Mouse (Mus musculus): ENCODE results near the gene Map2k7. TPM values are rescaled to one million over a fixed set of nuclear protein-coding genes. Genes with fewer than 3 reads are reported as not detected.

The Map2k7 gene
- polyA plus RNA-seq, 1 experiment from 2014 or later: 26.8 TPM

DNA sequence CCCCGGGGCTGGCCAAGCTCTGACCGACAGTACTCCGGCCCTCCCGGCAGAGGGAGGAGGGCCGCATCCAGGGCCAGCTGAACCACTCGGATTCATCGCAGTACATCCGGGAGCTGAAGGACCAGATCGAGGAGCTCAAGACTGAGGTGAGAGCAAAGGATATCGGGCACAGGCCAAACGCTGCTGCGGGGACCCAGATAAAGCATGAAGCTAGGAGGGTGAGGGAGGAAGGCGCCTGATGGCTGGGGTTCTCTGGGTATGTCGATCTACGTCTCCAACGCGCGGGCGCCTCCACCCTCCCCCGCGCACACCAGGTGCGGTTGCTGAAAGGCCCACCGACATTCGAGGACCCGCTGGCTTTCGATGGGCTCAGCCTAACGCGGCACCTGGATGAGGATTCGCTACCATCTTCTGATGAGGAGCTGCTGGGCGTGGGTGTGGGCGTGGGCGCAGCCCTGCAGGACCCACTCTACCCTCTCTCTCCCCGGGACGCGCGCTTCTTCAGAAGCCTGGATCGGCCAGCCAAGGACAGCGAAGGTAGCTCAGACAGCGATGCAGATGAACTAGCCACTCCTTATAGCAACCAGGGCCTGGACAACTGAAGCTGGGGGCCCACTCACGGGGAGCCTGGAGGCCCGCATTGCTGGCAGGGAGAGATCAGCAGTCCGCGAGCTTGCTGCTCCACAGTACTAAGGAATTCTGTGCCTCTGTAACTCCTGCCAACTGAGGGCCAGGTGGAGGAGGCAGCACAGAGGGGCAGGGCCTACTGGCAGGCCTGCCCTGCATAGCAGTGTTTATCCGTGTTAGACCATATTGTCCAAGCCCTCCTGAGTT is 32.1 kb upstream of the Map2k7 start:
- H3K9ac ChIP-seq (ENCODE audit: low read depth, low read length): peak overlapping the region; percentile 36; the same call in 1 of the 2 replicates
- no peak overlapping the region for H3K4me2 ChIP-seq (ENCODE audit: low read length)
- no peak overlapping the region for H3K27ac ChIP-seq (ENCODE audit: low read length)
- H3K9me3 ChIP-seq (replicated peaks; ENCODE audit: control insufficient read depth, low read length, poor library complexity, severe bottlenecking): no peaks in the 10 kb centered on the region; the same call in 1 of the 2 replicates
- peaks cover 45% of the 10 kb centered on the region for H3K36me3 ChIP-seq (ENCODE audit: control insufficient read depth, insufficient read depth, low read length)
- no peak; the same call in 1 of the 2 replicates for ATAC-seq
- peaks cover 3% of the 10 kb centered on the region; the same call in 1 of the 2 replicates for H3K27me3 ChIP-seq (ENCODE audit: control insufficient read depth, insufficient read depth, low read depth, low read length)
- no peak overlapping the region for H3K4me3 ChIP-seq (ENCODE audit: low read depth, low read length)
- no peaks in the 10 kb centered on the region for H3K4me1 ChIP-seq (ENCODE audit: control insufficient read depth, insufficient read depth, low read length)
- 11% methylated on average over 44 of the region's 44 CpGs for WGBS

GRCm38 (mm10) chr8:4207016-4207350 is 31.6 kb upstream of the Map2k7 start:
- H3K27ac ChIP-seq (ENCODE audit: low read length): no peak overlapping the region
- ATAC-seq: no peak
- no peak overlapping the region for H3K4me2 ChIP-seq (ENCODE audit: low read length)
- no peak overlapping the region for H3K4me3 ChIP-seq (ENCODE audit: low read depth, low read length)
- H3K9me3 ChIP-seq (replicated peaks; ENCODE audit: control insufficient read depth, low read length, poor library complexity, severe bottlenecking): no peaks in the 10 kb centered on the region; the same call in 1 of the 2 replicates
- WGBS: 50% methylated on average over 2 of the region's 2 CpGs
- H3K27me3 ChIP-seq (ENCODE audit: control insufficient read depth, insufficient read depth, low read depth, low read length): peaks cover 3% of the 10 kb centered on the region; the same call in 1 of the 2 replicates
- peak overlapping the region; percentile 12; the same call in 1 of the 2 replicates for H3K9ac ChIP-seq (ENCODE audit: low read depth, low read length)
- peaks cover 45% of the 10 kb centered on the region for H3K36me3 ChIP-seq (ENCODE audit: control insufficient read depth, insufficient read depth, low read length)
- no peaks in the 10 kb centered on the region for H3K4me1 ChIP-seq (ENCODE audit: control insufficient read depth, insufficient read depth, low read length)

DNA sequence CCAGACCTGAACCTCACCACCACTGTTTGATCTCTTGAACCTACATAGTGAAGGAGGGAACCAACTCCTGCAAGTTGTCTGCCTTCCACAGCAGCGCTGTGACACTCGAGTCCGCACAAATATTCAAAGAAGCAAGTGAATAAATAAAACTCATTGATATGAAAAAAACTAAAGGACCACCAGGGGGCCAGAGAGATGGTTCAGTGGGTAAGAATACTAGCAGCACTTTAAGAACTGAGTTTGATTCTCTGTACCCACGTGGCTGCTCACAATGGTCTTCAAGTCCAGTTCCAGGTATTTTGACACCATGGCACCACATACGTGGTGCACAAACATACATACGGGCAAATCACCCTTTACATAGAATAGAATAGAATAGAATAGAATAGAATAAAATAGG is 27.4 kb upstream of the Map2k7 start:
- Histone ChIP-seq H3K4me1 (ENCODE audit: control insufficient read depth, insufficient read depth, low read length) (peaks cover 33% of the 10 kb centered on the region), H3K4me2 (ENCODE audit: low read length) (no peak overlapping the region), H3K9ac (ENCODE audit: low read depth, low read length) (no peak overlapping the region), H3K27me3 (ENCODE audit: control insufficient read depth, insufficient read depth, low read depth, low read length) (no peaks in the 10 kb centered on the region), H3K9me3 (replicated peaks; ENCODE audit: control insufficient read depth, low read length, poor library complexity, severe bottlenecking) (no peaks in the 10 kb centered on the region; the same call in 1 of the 2 replicates), H3K36me3 (ENCODE audit: control insufficient read depth, insufficient read depth, low read length) (peaks cover 22% of the 10 kb centered on the region), H3K27ac (ENCODE audit: low read length) (no peak overlapping the region), H3K4me3 (ENCODE audit: low read depth, low read length) (no peak overlapping the region)
- 64% methylated on average over 6 of the region's 6 CpGs for WGBS
- no peak for ATAC-seq

DNA sequence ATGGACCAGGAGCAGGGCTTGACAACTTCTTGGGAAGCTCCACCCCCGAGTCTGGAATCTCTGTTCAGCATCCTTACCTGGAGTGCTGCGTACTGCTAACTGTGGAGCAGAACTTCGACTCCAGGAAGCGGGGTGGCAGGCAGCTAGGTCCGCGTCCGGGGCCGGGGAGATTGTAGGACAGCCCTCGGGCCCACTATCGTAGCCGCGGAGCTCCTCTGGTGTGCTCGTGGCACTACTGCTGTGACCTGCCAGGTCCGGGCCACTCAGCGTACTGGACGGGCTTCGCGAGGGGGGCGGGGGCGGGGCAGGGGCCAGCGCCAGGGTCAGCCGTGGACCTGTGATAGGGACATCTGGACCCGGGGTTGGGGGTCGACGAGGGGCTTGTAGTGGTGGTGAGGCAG is 25.7 kb upstream of the Map2k7 start:
- WGBS: 2% methylated on average over 24 of the region's 25 CpGs
- Histone ChIP-seq H3K27me3 (ENCODE audit: control insufficient read depth, insufficient read depth, low read depth, low read length) (no peaks in the 10 kb centered on the region), H3K4me3 (ENCODE audit: low read depth, low read length) (peak overlapping the region; percentile 52), H3K27ac (ENCODE audit: low read length) (peak overlapping the region; percentile 71), H3K4me2 (ENCODE audit: low read length) (peak overlapping the region; percentile 98), H3K9me3 (replicated peaks; ENCODE audit: control insufficient read depth, low read length, poor library complexity, severe bottlenecking) (no peaks in the 10 kb centered on the region; the same call in 1 of the 2 replicates), H3K4me1 (ENCODE audit: control insufficient read depth, insufficient read depth, low read length) (peaks cover 37% of the 10 kb centered on the region), H3K9ac (ENCODE audit: low read depth, low read length) (peak overlapping the region; percentile 75), H3K36me3 (ENCODE audit: control insufficient read depth, insufficient read depth, low read length) (peaks cover 17% of the 10 kb centered on the region)
- ATAC-seq: peak; percentile 4

- H3K9me3 ChIP-seq (replicated peaks; ENCODE audit: control insufficient read depth, low read length, poor library complexity, severe bottlenecking): no peaks in the 10 kb centered on the region; the same call in 1 of the 2 replicates
- peak overlapping the region; percentile 71 for H3K27ac ChIP-seq (ENCODE audit: low read length)
- H3K9ac ChIP-seq (ENCODE audit: low read depth, low read length): peak overlapping the region; percentile 75
- ATAC-seq: peak; percentile 5
- peak overlapping the region; percentile 98 for H3K4me2 ChIP-seq (ENCODE audit: low read length)
- H3K4me1 ChIP-seq (ENCODE audit: control insufficient read depth, insufficient read depth, low read length): peaks cover 39% of the 10 kb centered on the region
- H3K36me3 ChIP-seq (ENCODE audit: control insufficient read depth, insufficient read depth, low read length): peaks cover 15% of the 10 kb centered on the region
- no peaks in the 10 kb centered on the region for H3K27me3 ChIP-seq (ENCODE audit: control insufficient read depth, insufficient read depth, low read depth, low read length)
- WGBS: 6% methylated on average over 18 of the region's 18 CpGs
- peak overlapping the region; percentile 52 for H3K4me3 ChIP-seq (ENCODE audit: low read depth, low read length)
Observed at GRCm38 (mm10) chr8:4213210-4214005, 25.1 kb upstream of the Map2k7 start.

- Histone ChIP-seq H3K4me2 (ENCODE audit: low read length) (peak overlapping the region; percentile 98), H3K4me1 (ENCODE audit: control insufficient read depth, insufficient read depth, low read length) (peaks cover 39% of the 10 kb centered on the region), H3K9ac (ENCODE audit: low read depth, low read length) (peak overlapping the region; percentile 75), H3K4me3 (ENCODE audit: low read depth, low read length) (peak overlapping the region; percentile 52), H3K27ac (ENCODE audit: low read length) (peak overlapping the region; percentile 58), H3K27me3 (ENCODE audit: control insufficient read depth, insufficient read depth, low read depth, low read length) (no peaks in the 10 kb centered on the region), H3K9me3 (replicated peaks; ENCODE audit: control insufficient read depth, low read length, poor library complexity, severe bottlenecking) (no peaks in the 10 kb centered on the region; the same call in 1 of the 2 replicates), H3K36me3 (ENCODE audit: control insufficient read depth, insufficient read depth, low read length) (peaks cover 12% of the 10 kb centered on the region)
- WGBS: 15% methylated on average over 33 of the region's 33 CpGs
- ATAC-seq: no peak
Observed at GRCm38 (mm10) chr8:4214006-4214980, 24.2 kb upstream of the Map2k7 start.

- H3K9me3 ChIP-seq (replicated peaks; ENCODE audit: control insufficient read depth, low read length, poor library complexity, severe bottlenecking): no peaks in the 10 kb centered on the region
- no peaks in the 10 kb centered on the region; the same call in 1 of the 2 replicates for H3K36me3 ChIP-seq (ENCODE audit: control insufficient read depth, insufficient read depth, low read length)
- peak overlapping the region; percentile 53 for H3K4me3 ChIP-seq (ENCODE audit: low read depth, low read length)
- ATAC-seq: peak; percentile 12
- 2% methylated on average over 18 of the region's 18 CpGs for WGBS
- H3K9ac ChIP-seq (ENCODE audit: low read depth, low read length): peak overlapping the region; percentile 85
- no peaks in the 10 kb centered on the region for H3K27me3 ChIP-seq (ENCODE audit: control insufficient read depth, insufficient read depth, low read depth, low read length)
- H3K4me2 ChIP-seq (ENCODE audit: low read length): peak overlapping the region; percentile 98
- peak overlapping the region; percentile 96 for H3K27ac ChIP-seq (ENCODE audit: low read length)
- peaks cover 39% of the 10 kb centered on the region for H3K4me1 ChIP-seq (ENCODE audit: control insufficient read depth, insufficient read depth, low read length)
Observed at GRCm38 (mm10) chr8:4216296-4216695, 22.2 kb upstream of the Map2k7 start.
